Mouse (Mus musculus): ENCODE results near the gene Ift57. TPM values are rescaled to one million over a fixed set of nuclear protein-coding genes. Genes with fewer than 3 reads are reported as not detected.

Ift57 gene
- polyA plus RNA-seq, 1 experiment from 2014 or later, result 25.0 TPM

DNA sequence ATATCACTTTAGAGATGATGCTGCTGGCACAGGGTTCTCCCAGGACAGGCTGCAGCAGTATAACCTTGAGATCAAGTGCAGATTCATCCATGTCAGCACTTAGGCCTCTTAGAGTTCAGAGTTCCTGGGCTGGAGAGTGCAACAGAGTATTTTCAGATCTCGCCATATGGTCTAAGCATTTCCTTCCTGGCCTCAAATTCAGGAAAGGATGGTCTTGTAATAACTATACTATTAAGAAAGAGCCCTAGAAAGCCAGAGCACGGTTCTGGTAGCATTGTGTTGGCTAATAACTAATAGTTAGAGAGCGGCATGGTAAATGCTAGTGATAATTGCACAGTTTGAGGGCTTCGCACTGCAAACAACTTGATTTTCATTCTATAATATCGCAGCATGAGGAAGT lies 62.9 kb downstream of the Ift57 start:
- H3K4me3 ChIP-seq, result no peak overlapping the region
- H3K9me3 ChIP-seq, result no peaks in the 10 kb centered on the region
- no peaks in the 10 kb centered on the region for H3K27me3 ChIP-seq (ENCODE audit: poor library complexity, severe bottlenecking)
- DNase-seq (ENCODE audit: extremely low spot score, low spot score), result no peak
- WGBS, result 91% methylated on average over 5 of the region's 5 CpGs
- no peaks in the 10 kb centered on the region for H3K4me1 ChIP-seq
- H3K36me3 ChIP-seq (replicated peaks), result peaks cover 10% of the 10 kb centered on the region; the same call in 1 of the 2 replicates
- H3K27ac ChIP-seq, result no peak overlapping the region

DNA sequence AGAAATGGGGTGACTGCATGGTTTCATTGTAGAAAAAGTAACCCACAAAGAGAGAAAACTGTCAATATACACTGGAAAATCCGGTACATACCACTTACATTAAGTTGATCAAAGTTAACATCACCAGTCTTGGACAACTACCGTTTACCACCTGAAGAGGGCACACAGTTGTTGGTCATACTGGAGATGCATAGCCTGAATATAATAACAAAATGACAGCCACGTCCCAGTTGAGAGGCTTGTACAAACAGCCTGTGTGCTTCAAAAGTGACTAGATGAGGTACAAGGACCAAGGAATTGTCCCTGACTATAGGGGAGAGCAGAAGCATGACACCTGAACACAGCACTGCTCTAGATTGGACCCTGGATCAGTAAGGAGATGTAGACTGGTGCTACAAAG lies 67.3 kb downstream of the Ift57 start:
- H3K4me3 ChIP-seq, result no peak overlapping the region
- H3K4me1 ChIP-seq, result 0 out of 2 replicates have a peak, but pooled peaks cover 5% of the 10 kb centered on the region
- DNase-seq (ENCODE audit: extremely low spot score, low spot score), result no peak
- no peaks in the 10 kb centered on the region for H3K27me3 ChIP-seq (ENCODE audit: poor library complexity, severe bottlenecking)
- peaks cover 10% of the 10 kb centered on the region; the same call in 1 of the 2 replicates for H3K36me3 ChIP-seq (replicated peaks)
- H3K27ac ChIP-seq, result no peak overlapping the region
- WGBS, result 71% methylated on average over 3 of the region's 3 CpGs
- H3K9me3 ChIP-seq, result no peaks in the 10 kb centered on the region

DNA sequence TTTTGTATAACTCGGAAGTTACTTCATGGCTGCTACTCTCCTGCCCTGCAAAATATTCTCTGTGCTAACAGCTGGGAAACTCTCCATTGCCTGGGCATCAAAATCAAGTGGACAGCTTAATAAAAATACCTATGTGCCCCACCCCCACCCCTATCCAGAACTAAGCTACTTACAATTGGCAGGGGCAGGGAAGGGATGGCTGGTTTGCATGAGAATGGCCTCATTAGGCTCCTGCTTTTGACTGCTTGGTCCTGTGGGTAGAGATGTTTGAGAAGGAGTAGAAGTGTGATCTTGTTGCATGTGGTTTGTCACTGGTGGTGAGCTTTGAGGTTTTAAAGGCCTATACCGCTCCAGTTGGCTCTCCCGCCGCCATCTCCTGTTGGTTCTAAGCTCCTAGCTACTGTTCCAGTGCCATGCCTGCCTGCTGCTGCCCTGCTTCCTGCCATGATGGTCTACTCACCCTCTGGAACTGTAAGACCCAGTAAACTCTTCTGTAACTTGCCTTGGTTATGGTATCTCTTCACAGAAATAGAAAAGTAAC lies 69.5 kb downstream of the Ift57 start:
- no peak for DNase-seq (ENCODE audit: extremely low spot score, low spot score)
- 0 out of 2 replicates have a peak, but pooled peaks cover 5% of the 10 kb centered on the region for H3K4me1 ChIP-seq
- H3K4me3 ChIP-seq, result no peak overlapping the region
- H3K27me3 ChIP-seq (ENCODE audit: poor library complexity, severe bottlenecking), result no peaks in the 10 kb centered on the region
- H3K36me3 ChIP-seq (replicated peaks), result peaks cover 10% of the 10 kb centered on the region; the same call in 1 of the 2 replicates
- H3K9me3 ChIP-seq, result no peaks in the 10 kb centered on the region
- no peak overlapping the region for H3K27ac ChIP-seq
- WGBS, result 82% methylated on average over 4 of the region's 4 CpGs

DNA sequence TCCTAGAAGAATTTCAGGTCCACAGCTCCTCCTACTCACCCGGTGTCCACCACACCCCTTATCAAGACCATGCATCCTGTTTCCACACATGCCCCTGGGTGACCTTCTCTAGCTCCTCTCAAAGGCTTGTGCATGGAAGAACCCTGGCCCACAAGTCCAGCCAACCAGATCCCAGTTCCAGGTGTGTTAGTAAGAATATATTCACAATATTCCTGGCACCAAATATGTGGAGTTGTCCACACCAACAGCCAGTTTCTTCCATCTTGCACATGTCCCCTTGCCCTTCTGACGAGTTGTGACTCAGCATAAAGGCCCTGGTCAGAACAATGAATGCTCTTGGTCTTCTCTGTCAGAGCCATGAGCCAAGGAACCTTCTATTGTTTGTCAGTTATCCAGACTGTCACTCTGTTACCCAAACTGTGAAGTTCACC lies 70.8 kb downstream of the Ift57 start:
- 78% methylated on average over 2 of the region's 2 CpGs for WGBS
- 0 out of 2 replicates have a peak, but pooled peaks cover 5% of the 10 kb centered on the region for H3K4me1 ChIP-seq
- no peak overlapping the region for H3K4me3 ChIP-seq
- no peaks in the 10 kb centered on the region for H3K27me3 ChIP-seq (ENCODE audit: poor library complexity, severe bottlenecking)
- H3K36me3 ChIP-seq (replicated peaks), result no peaks in the 10 kb centered on the region
- H3K9me3 ChIP-seq, result no peaks in the 10 kb centered on the region
- no peak for DNase-seq (ENCODE audit: extremely low spot score, low spot score)
- H3K27ac ChIP-seq, result no peak overlapping the region

DNA sequence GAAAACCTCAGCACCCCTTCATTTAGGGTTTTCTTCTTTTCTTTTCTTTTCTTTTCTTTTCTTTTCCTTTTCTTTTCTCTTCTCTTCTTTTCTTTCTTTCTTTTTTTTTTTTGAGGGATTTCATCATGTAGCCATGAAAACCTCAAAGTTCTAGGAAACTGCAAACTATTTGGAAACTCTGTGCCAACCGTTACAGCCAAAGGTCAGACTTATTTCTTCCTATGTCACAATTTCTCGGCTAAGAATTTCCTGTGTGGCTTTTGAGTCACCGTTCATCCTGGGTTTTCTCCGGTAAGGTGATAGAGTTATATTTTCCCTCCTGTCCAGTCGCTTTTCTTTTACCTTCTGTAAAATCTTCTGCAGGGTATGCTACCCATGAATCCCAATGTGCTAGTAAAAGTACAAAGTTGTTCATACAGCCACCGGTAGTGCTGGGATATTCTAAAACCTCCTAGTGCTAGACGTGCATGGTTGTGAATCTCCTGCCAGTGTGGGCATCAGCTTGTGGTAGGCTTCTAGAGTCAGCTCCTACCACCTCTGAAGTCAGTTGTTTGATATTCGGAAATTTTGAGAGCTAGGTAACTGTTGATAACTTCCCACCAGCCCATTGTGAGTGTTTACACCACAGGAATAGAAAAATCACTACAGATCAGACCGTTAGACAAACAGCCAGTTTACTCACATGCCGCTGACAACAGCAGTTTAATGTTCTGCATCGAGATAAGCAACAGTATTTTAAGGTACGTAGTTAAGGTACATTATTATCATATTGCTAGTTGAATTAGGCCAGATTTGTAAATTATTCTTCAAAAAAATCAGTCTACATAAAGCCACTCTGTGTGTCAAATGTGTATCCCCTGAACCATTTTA lies 71.5 kb downstream of the Ift57 start:
- no peak overlapping the region for H3K27ac ChIP-seq
- no peaks in the 10 kb centered on the region for H3K9me3 ChIP-seq
- no peak overlapping the region for H3K4me3 ChIP-seq
- WGBS, result 91% methylated on average over 12 of the region's 12 CpGs
- H3K27me3 ChIP-seq (ENCODE audit: poor library complexity, severe bottlenecking), result no peaks in the 10 kb centered on the region
- 0 out of 2 replicates have a peak, but pooled peaks cover 5% of the 10 kb centered on the region for H3K4me1 ChIP-seq
- no peak for DNase-seq (ENCODE audit: extremely low spot score, low spot score)
- no peaks in the 10 kb centered on the region for H3K36me3 ChIP-seq (replicated peaks)

DNA sequence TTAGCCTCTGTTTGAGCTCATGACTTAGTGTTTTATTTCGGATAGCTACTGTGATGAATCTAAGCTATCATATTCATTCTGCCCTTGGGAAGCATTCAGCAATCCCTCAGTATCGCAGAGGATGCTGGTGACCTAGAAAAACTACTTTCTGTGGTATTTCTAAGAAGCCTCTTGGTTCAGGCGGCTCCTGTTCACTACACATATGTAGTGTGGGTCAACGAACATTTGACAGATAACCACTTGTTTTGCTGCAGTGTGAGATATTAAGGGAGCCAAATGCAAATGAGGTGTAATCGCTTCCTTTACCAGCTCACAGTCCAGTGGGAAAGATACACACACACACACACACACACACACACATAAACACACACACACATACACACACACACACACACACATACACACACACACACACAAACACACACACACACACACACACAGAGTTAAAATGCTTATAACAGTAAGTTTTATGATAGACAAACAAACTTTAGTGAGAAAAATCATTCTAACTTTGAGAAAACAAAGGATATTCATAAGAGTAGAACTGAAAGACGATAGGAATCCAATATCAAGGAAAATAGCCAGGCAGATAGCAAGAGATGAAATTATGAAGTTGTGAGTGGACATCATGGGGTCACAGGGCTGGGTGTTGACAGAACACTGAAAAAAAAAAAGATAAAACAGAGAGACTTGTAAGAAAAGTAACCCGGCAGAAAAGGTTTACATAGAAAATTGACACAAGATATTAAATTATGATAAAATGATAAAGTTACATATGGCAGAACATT lies 72.8 kb downstream of the Ift57 start:
- no peak overlapping the region for H3K4me3 ChIP-seq
- H3K9me3 ChIP-seq, result no peaks in the 10 kb centered on the region
- 0 out of 2 replicates have a peak, but pooled peaks cover 5% of the 10 kb centered on the region for H3K4me1 ChIP-seq
- H3K27ac ChIP-seq, result no peak overlapping the region
- DNase-seq (ENCODE audit: extremely low spot score, low spot score), result no peak
- no peaks in the 10 kb centered on the region for H3K27me3 ChIP-seq (ENCODE audit: poor library complexity, severe bottlenecking)
- 91% methylated on average over 7 of the region's 7 CpGs for WGBS
- H3K36me3 ChIP-seq (replicated peaks), result no peaks in the 10 kb centered on the region

DNA sequence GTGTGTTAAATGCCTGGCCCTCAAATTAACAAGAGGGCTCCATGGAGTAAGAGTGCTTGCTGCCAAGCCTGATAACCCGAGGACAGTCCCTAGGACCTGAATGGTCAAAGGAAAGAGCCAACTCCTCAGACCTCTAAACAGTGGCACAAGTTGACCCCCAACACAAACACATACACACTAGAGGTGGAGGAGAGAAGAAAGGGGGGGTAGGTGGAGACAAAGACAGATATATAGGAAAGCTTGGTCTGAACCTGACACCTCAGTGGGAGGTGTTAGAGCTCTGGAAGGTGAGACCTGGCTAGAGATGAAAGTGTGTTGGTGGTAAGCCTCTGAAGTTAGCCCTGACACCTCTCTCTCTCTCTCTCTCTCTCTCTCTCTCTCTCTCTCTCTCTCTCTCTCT lies 73.5 kb downstream of the Ift57 start:
- no peaks in the 10 kb centered on the region for H3K9me3 ChIP-seq
- no peak for DNase-seq (ENCODE audit: extremely low spot score, low spot score)
- H3K27me3 ChIP-seq (ENCODE audit: poor library complexity, severe bottlenecking), result no peaks in the 10 kb centered on the region
- H3K4me3 ChIP-seq, result no peak overlapping the region
- H3K36me3 ChIP-seq (replicated peaks), result no peaks in the 10 kb centered on the region
- 0 out of 2 replicates have a peak, but pooled peaks cover 5% of the 10 kb centered on the region for H3K4me1 ChIP-seq
- WGBS, result 82% methylated on average over 1 of the region's 1 CpGs
- no peak overlapping the region for H3K27ac ChIP-seq

DNA sequence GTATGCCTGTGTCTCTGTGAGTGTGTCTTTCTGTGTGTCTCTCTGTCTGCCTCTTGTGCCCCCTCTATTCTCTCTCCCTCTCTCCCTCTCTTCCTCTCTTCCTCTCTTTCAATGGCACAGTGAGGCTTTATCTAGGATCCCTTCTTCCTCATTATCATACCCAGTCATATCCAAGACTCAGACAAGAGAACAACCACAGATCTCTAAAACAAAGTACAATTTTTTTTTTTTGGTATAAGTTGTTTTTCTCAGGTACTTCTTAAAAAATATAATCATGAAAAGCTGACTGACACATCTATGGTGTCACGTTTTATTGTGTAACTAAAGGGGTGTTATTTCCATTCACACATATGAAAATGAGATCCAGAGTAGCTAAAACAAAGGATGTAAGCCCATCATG lies 74.0 kb downstream of the Ift57 start:
- WGBS, result 95% methylated on average over 1 of the region's 1 CpGs
- Histone ChIP-seq H3K4me1 (0 out of 2 replicates have a peak, but pooled peaks cover 5% of the 10 kb centered on the region), H3K9me3 (no peaks in the 10 kb centered on the region), H3K27ac (no peak overlapping the region), H3K27me3 (ENCODE audit: poor library complexity, severe bottlenecking) (no peaks in the 10 kb centered on the region), H3K36me3 (replicated peaks) (no peaks in the 10 kb centered on the region), H3K4me3 (no peak overlapping the region)
- DNase-seq (ENCODE audit: extremely low spot score, low spot score), result no peak

DNA sequence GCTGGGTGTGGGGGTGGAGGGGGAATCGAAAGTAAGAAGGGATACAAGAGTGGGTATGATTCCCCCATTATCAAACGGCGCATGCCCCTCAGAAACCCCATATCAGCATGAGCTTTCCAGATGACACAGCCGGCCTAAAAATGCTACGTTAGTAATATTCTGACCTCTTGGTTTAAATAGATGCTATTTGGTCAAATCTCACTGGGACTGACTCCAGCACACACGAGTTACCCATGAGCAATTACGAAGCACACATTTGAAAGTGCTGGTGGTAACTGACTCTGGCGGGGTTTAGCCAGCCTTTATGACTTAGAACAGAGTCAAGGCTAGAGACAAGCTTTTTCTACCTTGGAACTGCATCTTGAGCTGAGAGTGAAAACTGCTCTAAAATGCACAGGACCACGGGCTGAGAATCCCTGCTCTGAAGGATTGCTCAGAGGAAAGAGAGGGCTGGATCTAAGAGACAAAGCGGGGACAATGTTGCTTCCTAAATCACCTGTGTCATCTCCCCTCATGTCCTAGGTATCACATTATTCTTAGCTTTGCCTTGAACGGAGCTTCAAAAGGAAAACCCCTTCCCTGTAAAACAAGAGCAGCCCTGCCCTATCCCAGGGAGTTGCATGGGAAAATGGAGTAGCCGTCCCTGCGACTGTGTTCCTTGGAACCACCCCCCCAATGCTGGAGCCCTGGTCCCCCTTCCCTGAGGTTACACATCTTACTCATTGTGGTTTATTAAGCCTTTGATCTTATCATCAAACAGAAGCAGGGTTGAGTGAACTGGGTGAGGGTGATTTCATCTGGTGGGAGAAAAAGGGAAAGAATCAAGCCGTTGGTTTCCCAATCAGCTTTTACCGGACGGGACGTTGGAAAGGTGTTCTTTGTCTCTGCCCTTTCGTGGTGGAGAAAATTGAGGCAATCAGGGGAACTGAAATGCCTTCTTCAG lies 75.3 kb downstream of the Ift57 start:
- no peak overlapping the region for H3K27ac ChIP-seq
- no peaks in the 10 kb centered on the region for H3K9me3 ChIP-seq
- no peaks in the 10 kb centered on the region for H3K27me3 ChIP-seq (ENCODE audit: poor library complexity, severe bottlenecking)
- H3K4me3 ChIP-seq, result no peak overlapping the region
- no peak for DNase-seq (ENCODE audit: extremely low spot score, low spot score)
- WGBS, result 89% methylated on average over 18 of the region's 18 CpGs
- H3K36me3 ChIP-seq (replicated peaks), result no peaks in the 10 kb centered on the region
- H3K4me1 ChIP-seq, result no peaks in the 10 kb centered on the region

DNA sequence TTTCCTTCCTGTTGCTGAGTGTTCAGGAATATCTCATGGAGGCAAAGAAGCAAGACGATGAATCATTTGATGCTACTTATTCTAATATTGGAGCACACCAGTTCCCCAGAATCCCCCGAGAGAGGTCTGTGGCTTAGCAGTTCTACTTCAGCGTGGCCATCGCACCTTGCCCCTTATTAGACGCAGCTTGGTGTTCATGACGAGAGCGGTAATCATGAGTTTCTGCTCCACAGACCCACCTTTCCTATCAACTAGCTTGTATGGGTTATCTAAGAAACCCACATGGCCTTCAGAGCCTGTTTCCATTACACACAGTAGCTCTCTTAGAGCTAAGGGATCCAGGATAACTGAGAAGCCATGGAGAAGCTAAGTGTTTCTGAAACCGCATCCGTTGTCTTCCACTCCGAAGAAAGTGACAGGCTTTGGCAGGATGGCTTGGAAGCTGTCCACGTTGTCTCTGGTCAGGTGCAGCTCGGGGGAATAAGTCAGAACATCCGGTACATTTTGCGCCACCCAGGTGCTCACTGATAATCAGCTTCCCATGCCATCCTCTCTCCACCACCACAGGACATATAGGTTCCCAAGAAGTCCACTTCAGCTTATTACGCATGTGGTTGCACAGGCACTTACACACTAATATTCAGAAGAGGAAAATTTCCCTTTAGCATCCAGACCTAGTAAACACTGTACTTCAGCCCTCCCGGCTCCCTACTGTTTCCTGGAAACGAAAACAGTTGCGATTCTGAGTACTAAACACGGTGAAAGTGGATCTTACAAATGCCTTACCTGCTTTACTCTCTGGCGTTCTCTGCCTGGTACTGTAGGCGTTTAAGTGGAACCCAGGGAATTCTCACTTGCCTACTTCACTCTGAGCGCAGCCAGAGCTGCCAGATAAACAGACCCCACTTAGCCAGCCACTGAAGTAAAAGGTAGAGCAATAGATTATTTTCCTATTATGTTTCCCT lies 76.3 kb downstream of the Ift57 start:
- H3K4me1 ChIP-seq, result no peaks in the 10 kb centered on the region
- H3K27me3 ChIP-seq (ENCODE audit: poor library complexity, severe bottlenecking), result no peaks in the 10 kb centered on the region
- no peaks in the 10 kb centered on the region for H3K9me3 ChIP-seq
- no peak overlapping the region for H3K4me3 ChIP-seq
- H3K36me3 ChIP-seq (replicated peaks), result no peaks in the 10 kb centered on the region
- 90% methylated on average over 22 of the region's 22 CpGs for WGBS
- DNase-seq (ENCODE audit: extremely low spot score, low spot score), result no peak
- H3K27ac ChIP-seq, result no peak overlapping the region

DNA sequence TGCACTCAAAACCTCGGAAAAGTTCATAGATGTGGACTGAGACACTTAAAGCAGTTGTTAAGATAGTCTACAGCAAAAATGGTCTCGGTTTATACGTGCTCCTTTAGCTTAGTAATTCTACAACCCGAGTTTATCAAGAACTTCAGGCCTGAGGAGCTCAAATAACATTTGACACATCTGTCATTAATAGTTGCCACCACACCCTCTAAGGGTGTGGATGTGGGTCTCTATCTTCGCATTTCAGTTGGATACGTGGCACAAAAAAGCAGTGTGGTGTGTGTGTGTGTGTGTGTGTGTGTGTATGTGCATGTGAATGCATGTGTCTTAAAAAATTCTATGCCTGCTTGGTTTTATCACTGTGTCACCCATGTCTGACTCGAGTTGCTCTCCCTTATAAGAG lies 77.9 kb downstream of the Ift57 start:
- no peak overlapping the region for H3K4me3 ChIP-seq
- 83% methylated on average over 7 of the region's 7 CpGs for WGBS

More for the DNA sequence above, 77.9 kb downstream of the Ift57 start:
- no peaks in the 10 kb centered on the region for H3K27me3 ChIP-seq (ENCODE audit: poor library complexity, severe bottlenecking)
- DNase-seq (ENCODE audit: extremely low spot score, low spot score), result no peak
- no peaks in the 10 kb centered on the region for H3K4me1 ChIP-seq
- H3K36me3 ChIP-seq (replicated peaks), result no peaks in the 10 kb centered on the region
- H3K27ac ChIP-seq, result no peak overlapping the region
- no peaks in the 10 kb centered on the region for H3K9me3 ChIP-seq

Measured in forebrain, embryonic 10.5 days (tissue).